ENCODE assay signal across 32 mouse cellular contexts in the genomic region with DNA sequence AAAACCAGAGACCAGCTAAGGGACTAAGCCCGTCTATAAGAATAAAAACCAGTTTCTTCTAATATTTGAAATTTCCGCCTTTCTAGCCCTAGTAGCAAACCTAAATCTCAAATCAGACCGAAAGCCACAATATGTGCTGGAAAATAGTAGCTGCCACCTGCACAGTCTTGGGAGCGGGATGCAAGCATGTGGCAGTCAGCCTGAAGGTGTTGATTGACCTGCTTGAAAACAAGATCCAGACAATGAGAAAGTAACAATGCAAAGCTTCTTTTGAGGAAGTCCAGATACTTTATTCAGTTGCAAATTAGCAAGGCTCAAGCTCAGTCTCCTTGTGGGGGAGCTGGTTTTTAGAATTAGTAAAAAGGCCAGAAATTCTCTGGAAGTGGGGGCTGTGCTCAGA. TPM values are rescaled to one million over a fixed set of nuclear protein-coding genes. Genes with fewer than 3 reads are reported as not detected.
"Had no signal": no experiment of that assay in that cellular context is flagged by ENCODE, and none has a peak within 500 bp of the region (broad histone marks: within the 10 kb centered on the region; RNA-seq: fewer than 3 reads in every experiment).

No protein-coding gene starts in this region.

RNA-seq across cellular contexts. Expression of a gene that starts 9.8 kb away (rescaled TPM):
- total RNA-seq: common myeloid progenitor, adult 5-6 weeks; forebrain, postnatal 0 days; gastrocnemius, adult 18-20 months; gastrocnemius, adult 2 months; gastrocnemius, adult 8-10 months; gastrocnemius, postnatal 10 days; gastrocnemius, postnatal 14 days; gastrocnemius, postnatal 25 days; gastrocnemius, postnatal 36 days; gastrocnemius, postnatal 4 days; granulocyte monocyte progenitor cell, adult 5-6 weeks; heart, adult 18-20 months; heart, adult 2 months; heart, adult 8-10 months had no signal
- polyA plus RNA-seq: cortical plate, adult 2 months; embryonic facial prominence, embryonic 10.5 days; embryonic facial prominence, embryonic 11.5 days; embryonic facial prominence, embryonic 12.5 days; embryonic facial prominence, embryonic 13.5 days; embryonic facial prominence, embryonic 14.5 days; embryonic facial prominence, embryonic 15.5 days; erythroblast, embryonic 14.5 days; forebrain, embryonic 10.5 days; forebrain, embryonic 11.5 days; forebrain, embryonic 12.5 days; forebrain, embryonic 13.5 days; forebrain, embryonic 14.5 days; forebrain, embryonic 15.5 days; forebrain, embryonic 16.5 days; forebrain, postnatal 0 days; frontal cortex, adult 2 months; heart, adult 2 months; heart, embryonic 10.5 days; heart, embryonic 11.5 days had no signal

RNA-seq across cellular contexts. Expression of a gene that starts 33.9 kb away (rescaled TPM):
- total RNA-seq: common myeloid progenitor, adult 5-6 weeks; granulocyte monocyte progenitor cell, adult 5-6 weeks had no signal
- polyA plus RNA-seq: erythroblast, embryonic 14.5 days had no signal
